Mouse (Mus musculus) small intestine, adult 2 months (tissue): ENCODE measurements around the gene Srp68.

Source experiments
- CTCF ChIP-seq: fragments of 200-500 bp; IDR thresholded peaks from 2 replicates; pipeline ENCODE4 v1.5.1; 2012; ENCODE audit warnings: low read depth, mild to moderate bottlenecking, control low read depth, inconsistent platforms, low read length, moderate library complexity, mixed read lengths; ENCODE audit not compliant: insufficient replicate concordance, insufficient read length; ENCODE audit errors: extremely low read depth
- POLR2A ChIP-seq: fragments of 200-500 bp; IDR thresholded peaks from 2 replicates; pipeline ENCODE4 v1.6.1; 2012; ENCODE audit warnings: low read depth, mild to moderate bottlenecking, control low read depth, inconsistent platforms, low read length, moderate library complexity

GRCm38 (mm10) chr11:116219885-116220284 lies 54.1 kb downstream of the Srp68 start:
- TF ChIP-seq POLR2A, result no peak
- peak; percentile 84; the same call in 1 of the 2 replicates for TF ChIP-seq CTCF
